Mouse (Mus musculus) lung, postnatal 0 days (tissue): ENCODE measurements around the gene Agpat3. TPM values are rescaled to one million over a fixed set of nuclear protein-coding genes. Genes with fewer than 3 reads are reported as not detected.

Source experiments
- ATAC-seq: fragments of 200-750 bp; cut with Nextera tagmentation; 2 replicates; pipeline ENCODE4 v1.8.0; 2017; ENCODE audit warnings: moderate library complexity
- DNase-seq: peaks from one replicate; pipeline ENCODE4 v3.0.0-alpha.2; 2016; ENCODE audit warnings: low spot score
- H3K27ac ChIP-seq: fragments of 300-500 bp; sonication (generic); 2 replicates; pipeline ENCODE4 v1.5.1; 2014; ENCODE audit warnings: antibody characterized with exemption, mild to moderate bottlenecking, low read length, mixed read lengths
- H3K27me3 ChIP-seq: fragments of 300-500 bp; sonication (generic); replicated peaks from 2 replicates; pipeline ENCODE4 v1.6.1; 2014; ENCODE audit warnings: low read length, mixed read lengths; ENCODE audit not compliant: insufficient read depth
- H3K36me3 ChIP-seq: fragments of 300-500 bp; sonication (generic); 2 replicates; pipeline ENCODE4 v1.6.1; 2014; ENCODE audit warnings: low read length, mixed read lengths; ENCODE audit not compliant: insufficient read depth
- H3K4me1 ChIP-seq: fragments of 300-500 bp; sonication (generic); 2 replicates; pipeline ENCODE4 v1.6.1; 2014; ENCODE audit warnings: antibody characterized with exemption, low read depth, low read length, mixed read lengths; ENCODE audit not compliant: insufficient read depth
- H3K4me2 ChIP-seq: fragments of 300-500 bp; sonication (generic); replicated peaks from 2 replicates; pipeline ENCODE4 v1.6.1; 2014; ENCODE audit warnings: low read depth, mild to moderate bottlenecking, low read length, moderate library complexity, mixed read lengths
- H3K4me3 ChIP-seq: fragments of 300-500 bp; sonication (generic); 2 replicates; pipeline ENCODE4 v1.5.1; 2014; ENCODE audit warnings: low read depth, low read length
- H3K9ac ChIP-seq: fragments of 300-500 bp; sonication (generic); replicated peaks from 2 replicates; pipeline ENCODE4 v1.6.1; 2014; ENCODE audit warnings: low read depth, mild to moderate bottlenecking
- H3K9me3 ChIP-seq: fragments of 300-500 bp; sonication (generic); 2 replicates; pipeline ENCODE4 v1.6.1; 2016; ENCODE audit warnings: low read length, mixed read lengths
- CTCF ChIP-seq: IDR thresholded peaks from 2 replicates; pipeline ENCODE4 v1.5.1; 2016; ENCODE audit warnings: antibody characterized with exemption, mild to moderate bottlenecking
- EP300 ChIP-seq: IDR thresholded peaks from 2 replicates; pipeline ENCODE4 v1.6.1; 2016; ENCODE audit warnings: antibody characterized with exemption, mild to moderate bottlenecking, control low read depth
- WGBS: fragments of 180-500 bp; shearing (Covaris S2); extraction: QIAGEN DNeasy Blood & Tissue Kit; methylation state at CpG from one replicate; pipeline ENCODE4 v1.1.7; 2014; 5-methylcytosine and 5-hydroxymethylcytosine counted together
- polyA plus RNA-seq: library from polyadenylated mRNA; unstranded; fragments of >200 nt; fragmentation: Nextera tagmentation; extraction: Ambion mirVana; gene quantifications from 2 replicates; pipeline ENCODE4 v1.2.1, GENCODE M21; 2015

The Agpat3 gene
- polyA plus RNA-seq = 119 and 129 TPM in 2 replicates

GRCm38 (mm10) chr10:78351887-78352665 lies at the start of gene Agpat3:
TSS of gene Agpat3 (minus strand) at chr10:78352489.
- Histone ChIP-seq H3K9ac (peak within 1 kb of the TSS; percentile 98), H3K4me2 (peak within 1 kb of the TSS; percentile 96), H3K27ac (peak within 1 kb of the TSS; percentile 85), H3K4me1 (peaks cover 24% of the 10 kb centered on the region; the same call in 1 of the 2 replicates), H3K27me3 (no peaks in the 10 kb centered on the region), H3K36me3 (no peaks in the 10 kb centered on the region), H3K4me3 (peak within 1 kb of the TSS; percentile 88), H3K9me3 (no peaks in the 10 kb centered on the region)
- TF ChIP-seq EP300 (no peak), CTCF (no peak)
- ATAC-seq = peak; percentile 87
- DNase-seq = peak; percentile 82
- WGBS = 0% methylated on average over 36 of the region's 113 CpGs

DNA sequence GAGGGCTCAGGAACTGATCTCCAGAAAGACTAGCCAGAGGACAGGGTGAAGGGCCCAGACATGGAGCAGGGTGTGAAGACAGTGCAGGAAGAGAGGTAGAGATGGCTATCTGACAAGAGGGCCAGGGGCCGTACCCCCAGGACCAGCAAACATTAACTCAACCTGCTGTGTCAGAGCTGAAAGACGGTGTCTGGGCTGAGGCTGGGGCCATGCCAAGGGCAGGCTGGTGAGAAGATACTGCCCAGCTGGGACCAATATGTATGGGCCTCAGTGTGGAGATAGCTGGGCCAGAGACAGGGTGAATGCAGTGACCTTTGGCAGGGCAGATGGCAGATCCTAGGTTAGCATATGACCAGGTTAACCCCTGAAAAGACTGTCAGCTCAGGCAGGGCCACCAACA lies 48.8 kb upstream of the Agpat3 start:
- Histone ChIP-seq H3K9me3 (no peaks in the 10 kb centered on the region), H3K4me2 (no peak overlapping the region), H3K27me3 (no peaks in the 10 kb centered on the region), H3K36me3 (peaks cover 45% of the 10 kb centered on the region), H3K9ac (no peak overlapping the region), H3K27ac (no peak overlapping the region), H3K4me1 (no peaks in the 10 kb centered on the region), H3K4me3 (no peak overlapping the region)
- 84% methylated on average over 2 of the region's 2 CpGs for WGBS
- ATAC-seq (no peak), DNase-seq (no peak)
- TF ChIP-seq CTCF (no peak), EP300 (no peak)

- Histone ChIP-seq H3K36me3 (peaks cover 32% of the 10 kb centered on the region), H3K9ac (no peak overlapping the region), H3K27ac (no peak overlapping the region), H3K4me3 (no peak overlapping the region), H3K4me1 (no peaks in the 10 kb centered on the region), H3K27me3 (no peaks in the 10 kb centered on the region), H3K9me3 (no peaks in the 10 kb centered on the region), H3K4me2 (no peak overlapping the region)
- WGBS = 49% methylated on average over 17 of the region's 17 CpGs
- DNase-seq (no peak), ATAC-seq (peak; percentile 16; the same call in 1 of the 2 replicates)
- TF ChIP-seq CTCF (no peak), EP300 (no peak)
Measured at GRCm38 (mm10) chr10:78399090-78399657, 46.9 kb upstream of the Agpat3 start.

GRCm38 (mm10) chr10:78396625-78396885 lies 44.3 kb upstream of the Agpat3 start:
- Histone ChIP-seq H3K4me2 (no peak overlapping the region), H3K27ac (no peak overlapping the region)
- 42% methylated on average over 4 of the region's 4 CpGs for WGBS

GRCm38 (mm10) chr10:78395819-78396624 lies 43.7 kb upstream of the Agpat3 start:
- H3K4me3 ChIP-seq = no peak overlapping the region
- 12% methylated on average over 17 of the region's 17 CpGs for whole genome bisulfite sequencing
- H3K27ac ChIP-seq = no peak overlapping the region
- no peak for TF ChIP-seq EP300
- peak; percentile 92 for TF ChIP-seq CTCF
- peaks cover 2% of the 10 kb centered on the region for H3K36me3 ChIP-seq
- H3K4me1 ChIP-seq = no peaks in the 10 kb centered on the region
- ATAC-seq (peak; percentile 83), DNase-seq (peak; percentile 97)
- no peak overlapping the region for H3K9ac ChIP-seq
- H3K4me2 ChIP-seq = no peak overlapping the region
- H3K9me3 ChIP-seq = no peaks in the 10 kb centered on the region
- H3K27me3 ChIP-seq = 0 out of 2 replicates have a peak, but pooled peaks cover 3% of the 10 kb centered on the region

More at GRCm38 (mm10) chr10:78396625-78396885, 44.3 kb upstream of the Agpat3 start:
- Histone ChIP-seq H3K4me1 (no peaks in the 10 kb centered on the region), H3K36me3 (peaks cover 7% of the 10 kb centered on the region), H3K27me3 (0 out of 2 replicates have a peak, but pooled peaks cover under 1% of the 10 kb centered on the region), H3K4me3 (no peak overlapping the region), H3K9me3 (no peaks in the 10 kb centered on the region), H3K9ac (no peak overlapping the region)
- ATAC-seq = no peak
- DNase-seq = no peak
- TF ChIP-seq EP300 (no peak), CTCF (no peak)

- Histone ChIP-seq H3K9ac (no peak overlapping the region), H3K36me3 (no peaks in the 10 kb centered on the region), H3K4me1 (no peaks in the 10 kb centered on the region), H3K27ac (no peak overlapping the region), H3K4me3 (no peak overlapping the region), H3K27me3 (0 out of 2 replicates have a peak, but pooled peaks cover 3% of the 10 kb centered on the region), H3K4me2 (no peak overlapping the region), H3K9me3 (no peaks in the 10 kb centered on the region)
- ATAC-seq = no peak
- 79% methylated on average over 3 of the region's 3 CpGs for WGBS
- TF ChIP-seq CTCF = no peak
- no peak for DNase-seq
Measured at GRCm38 (mm10) chr10:78395377-78395776, 43.1 kb upstream of the Agpat3 start.
